8 mouse cellular contexts compared by ENCODE assay signal in the genomic region with DNA sequence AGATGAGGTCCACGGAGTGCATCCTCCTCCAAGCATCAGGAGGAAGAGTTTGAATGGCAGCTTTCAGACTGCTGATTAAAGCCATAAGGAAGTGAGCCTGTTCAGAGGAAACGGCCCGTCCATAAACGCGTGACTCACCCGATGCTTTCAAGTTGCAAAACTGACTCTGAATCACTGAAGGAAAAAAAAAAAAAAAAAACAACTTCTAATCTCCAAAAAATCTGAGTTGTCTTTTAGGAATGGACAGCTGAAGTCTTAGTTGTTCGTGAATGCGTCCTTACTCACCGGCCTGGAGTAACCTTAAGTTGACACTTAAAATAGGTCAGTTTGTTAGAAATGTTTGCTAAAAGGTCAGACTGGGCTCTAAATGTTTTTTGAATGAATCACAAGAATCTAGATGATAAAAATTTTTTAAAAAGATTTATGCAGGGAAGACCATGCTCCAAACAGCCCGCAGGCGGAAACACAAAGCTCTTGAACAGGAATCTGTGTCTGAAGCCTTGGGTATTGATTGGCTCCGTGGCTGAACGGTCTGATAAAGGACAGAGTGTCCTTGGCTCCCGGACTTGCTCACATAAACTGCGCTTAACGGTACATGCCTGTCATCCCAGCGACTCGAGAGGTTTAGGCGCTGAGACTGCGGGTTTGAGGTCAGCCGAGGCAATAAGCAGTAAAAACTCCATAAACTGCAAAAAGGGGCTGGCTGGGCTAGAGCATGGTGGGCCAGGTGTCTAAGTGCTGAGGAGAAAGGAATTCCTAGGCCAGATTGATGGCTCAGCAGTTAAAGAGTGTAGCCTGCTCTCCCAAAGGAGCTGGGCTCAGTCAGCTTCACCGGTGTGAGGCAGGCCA. TPM values are rescaled to one million over a fixed set of nuclear protein-coding genes. Genes with fewer than 3 reads are reported as not detected.
DNase-seq lines count a peak whose midpoint lies in the region; ATAC-seq and TF ChIP-seq lines count a peak whose summit lies in the region.

No protein-coding gene starts in this region.

- peak; percentile 64 for TF ChIP-seq EP300 in CH12.LX (IDR thresholded peaks at IDR 0.05; ENCODE audit: low read length)

- H3K4me1 ChIP-seq in CH12.LX (ENCODE audit: control insufficient read depth in 1 of 2, insufficient read depth in 2 of 2) = peaks cover 3 to 18% of the 10 kb centered on the region in 2 experiments; a peak in 3 of 4 replicates
- peaks cover 36% of the 10 kb centered on the region for H3K4me1 ChIP-seq in embryonic facial prominence, embryonic 15.5 days

- no peaks in the 10 kb centered on the region for H3K79me2 ChIP-seq in CH12.LX (replicated peaks; ENCODE audit: control insufficient read depth, extremely low read depth, insufficient read depth, poor library complexity, severe bottlenecking)
- H3K79me2 ChIP-seq in macrophage (ENCODE audit: inconsistent target) = no peaks in the 10 kb centered on the region

- 0 out of 2 replicates have a peak overlapping the region, but pooled peaks have one; percentile 5 for H3K9ac ChIP-seq in CH12.LX (ENCODE audit: insufficient read depth, low read depth)
- no peak overlapping the region for H3K9ac ChIP-seq in embryonic facial prominence, embryonic 15.5 days

- no peak for TF ChIP-seq POLR2A in CH12.LX (IDR thresholded peaks at IDR 0.05; ENCODE audit: low read depth, low read length)

- peak overlapping the region; percentile 75 for H3K4me2 ChIP-seq in CH12.LX (ENCODE audit: insufficient read depth, low read depth, poor library complexity, severe bottlenecking)
- H3K4me2 ChIP-seq in embryonic facial prominence, embryonic 15.5 days (replicated peaks) = 0 out of 2 replicates have a peak overlapping the region, but pooled peaks have one; percentile 6

- WGBS in embryonic facial prominence, embryonic 15.5 days = 34% methylated on average over 22 of the region's 22 CpGs
- WGBS in macrophage (ENCODE audit: missing documents) = 25% methylated on average over 22 of the region's 22 CpGs

- DNase-seq in 3134 (ENCODE audit: extremely low read depth, insufficient read length, low spot score) = peak; percentile 65
- peak; percentile 68 for DNase-seq in CH12.LX (ENCODE audit: extremely low read depth)
- DNase-seq in kidney, adult 9 months = peak; percentile 61
- DNase-seq in thymus, postnatal 0 days (ENCODE audit: low spot score) = no peak
- no peak for DNase-seq in thymus, postnatal 14 days
- DNase-seq in right cerebral cortex, postnatal 10 days (ENCODE audit: low spot score in 2 of 2) = no peak

- H3K9me3 ChIP-seq in CH12.LX (replicated peaks; ENCODE audit: low read length) = no peaks in the 10 kb centered on the region
- no peaks in the 10 kb centered on the region for H3K9me3 ChIP-seq in embryonic facial prominence, embryonic 15.5 days (replicated peaks)

- TF ChIP-seq CTCF in CH12.LX (conservative IDR thresholded peaks at IDR 0.05 in 1 of 2, IDR thresholded peaks at IDR 0.05 in 1 of 2; ENCODE audit: low read depth in 2 of 2, low read length in 2 of 2) = no peak

- TF ChIP-seq RAD21 in CH12.LX (IDR thresholded peaks at IDR 0.05; ENCODE audit: low read depth, low read length) = no peak

- no peaks in the 10 kb centered on the region for H3K27me3 ChIP-seq in CH12.LX (replicated peaks)
- no peaks in the 10 kb centered on the region for H3K27me3 ChIP-seq in embryonic facial prominence, embryonic 15.5 days

- H3K36me3 ChIP-seq in CH12.LX (replicated peaks in 1 of 2; ENCODE audit: control insufficient read depth in 1 of 2, insufficient read depth in 1 of 2, low read length in 1 of 2) = no peaks in the 10 kb centered on the region
- no peaks in the 10 kb centered on the region for H3K36me3 ChIP-seq in embryonic facial prominence, embryonic 15.5 days
- no peaks in the 10 kb centered on the region for H3K36me3 ChIP-seq in macrophage (ENCODE audit: inconsistent target)

- dilution Hi-C loops in CH12.LX (cut with MboI; ENCODE audit: extremely low pct_ligation_motif_present, extremely low pct_unique_long_range_greater_than_20kb, low sequenced_read_pairs) = no loop called here

- no peak overlapping the region for H3K27ac ChIP-seq in CH12.LX (ENCODE audit: insufficient read depth, low read depth)
- H3K27ac ChIP-seq in embryonic facial prominence, embryonic 15.5 days (replicated peaks) = peak overlapping the region; percentile 73
- H3K27ac ChIP-seq in macrophage = peak overlapping the region; percentile 88

- ATAC-seq in embryonic facial prominence, embryonic 15.5 days (ENCODE audit: insufficient number of reproducible peaks, low FRiP score, low TSS enrichment, low read depth) = 0 out of 2 replicates have a peak, but pooled peaks have one; percentile 8

- H3K4me3 ChIP-seq in CH12.LX (replicated peaks in 1 of 3; ENCODE audit: low read depth in 2 of 3, low read length in 2 of 3, poor library complexity in 1 of 3) (no peak overlapping the region), macrophage (ENCODE audit: inconsistent target) (no peak overlapping the region)
- H3K4me3 ChIP-seq in embryonic facial prominence, embryonic 15.5 days (replicated peaks) = no peak overlapping the region

- in situ Hi-C loops in CH12.LX (cut with MboI; ENCODE audit: low pct_ligation_motif_present, low pct_unique_long_range_greater_than_20kb, low sequenced_read_pairs) = no loop called here

TF ChIP-seq in CH12.LX, 34 proteins besides CTCF, POLR2A, EP300 and RAD21:
- no peak for TF ChIP-seq USF1 (IDR thresholded peaks at IDR 0.05; ENCODE audit: low read depth, low read length)
- TF ChIP-seq PAX5 (IDR thresholded peaks at IDR 0.05; ENCODE audit: low read length) = no peak
- TF ChIP-seq BHLHE40 (IDR thresholded peaks at IDR 0.05; ENCODE audit: low read depth, low read length) = peak; percentile 95
- TF ChIP-seq MAFK (IDR thresholded peaks at IDR 0.05; ENCODE audit: insufficient replicate concordance, low read length) = no peak
- TF ChIP-seq USF2 (conservative IDR thresholded peaks at IDR 0.05; ENCODE audit: low read depth, low read length) = no peak
- TF ChIP-seq GABPA (IDR thresholded peaks at IDR 0.05; ENCODE audit: insufficient replicate concordance, low read depth, low read length) = no peak
- TF ChIP-seq SIN3A (IDR thresholded peaks at IDR 0.05; ENCODE audit: low read length) = no peak; the same call in 1 of the 2 replicates
- TF ChIP-seq CHD1 (IDR thresholded peaks at IDR 0.05; ENCODE audit: low read depth, low read length) = no peak
- TF ChIP-seq UBTF (IDR thresholded peaks at IDR 0.05; ENCODE audit: low read depth, low read length) = no peak
- TF ChIP-seq ZKSCAN1 (IDR thresholded peaks at IDR 0.05; ENCODE audit: borderline replicate concordance, low read depth, low read length) = no peak
- TF ChIP-seq ZNF384 (IDR thresholded peaks at IDR 0.05; ENCODE audit: low read depth, low read length) = peak; percentile 90
- no peak for TF ChIP-seq TCF12 (IDR thresholded peaks at IDR 0.05; ENCODE audit: low read depth, low read length)
- TF ChIP-seq ZC3H11A (IDR thresholded peaks at IDR 0.05; ENCODE audit: low read depth, low read length) = no peak
- TF ChIP-seq IRF4 (IDR thresholded peaks at IDR 0.05; ENCODE audit: low read depth, low read length) = peak; percentile 61; the same call in 1 of the 2 replicates
- no peak for TF ChIP-seq NRF1 (IDR thresholded peaks at IDR 0.05; ENCODE audit: low read depth, low read length)
- no peak for TF ChIP-seq MYC (IDR thresholded peaks at IDR 0.05; ENCODE audit: low read depth, low read length)
- no peak for TF ChIP-seq POLR2AphosphoS2 (IDR thresholded peaks at IDR 0.05; ENCODE audit: low read depth, low read length)
- TF ChIP-seq ZMIZ1 (IDR thresholded peaks at IDR 0.05; ENCODE audit: low read depth, low read length) = no peak
- TF ChIP-seq JUND (conservative IDR thresholded peaks at IDR 0.05; ENCODE audit: low read depth, low read length) = peak; percentile 15; the same call in 1 of the 2 replicates
- no peak for TF ChIP-seq MAZ (IDR thresholded peaks at IDR 0.05; ENCODE audit: low read depth, low read length)
- no peak for TF ChIP-seq MEF2A (IDR thresholded peaks at IDR 0.05; ENCODE audit: borderline replicate concordance, low read depth, low read length)
- no peak for TF ChIP-seq NELFE (IDR thresholded peaks at IDR 0.05; ENCODE audit: low read depth, low read length)
- TF ChIP-seq RCOR1 (conservative IDR thresholded peaks at IDR 0.05; ENCODE audit: low read depth, low read length) = no peak
- TF ChIP-seq TBP (conservative IDR thresholded peaks at IDR 0.05; ENCODE audit: low read depth, low read length) = no peak
- no peak for TF ChIP-seq KAT2A (IDR thresholded peaks at IDR 0.05; ENCODE audit: insufficient replicate concordance, low read length)
- no peak for TF ChIP-seq HCFC1 (IDR thresholded peaks at IDR 0.05; ENCODE audit: low read depth, low read length)
- TF ChIP-seq E2F4 (IDR thresholded peaks at IDR 0.05; ENCODE audit: insufficient replicate concordance, low read depth, low read length) = no peak
- no peak for TF ChIP-seq CHD2 (IDR thresholded peaks at IDR 0.05; ENCODE audit: low read length)
- TF ChIP-seq SMC3 (IDR thresholded peaks at IDR 0.05; ENCODE audit: low read depth, low read length) = no peak
- TF ChIP-seq ETS1 (conservative IDR thresholded peaks at IDR 0.05; ENCODE audit: low read depth, low read length) = peak; percentile 46
- TF ChIP-seq JUN (IDR thresholded peaks at IDR 0.05; ENCODE audit: insufficient read depth, low read depth, low read length) = no peak
- no peak for TF ChIP-seq MAX (IDR thresholded peaks at IDR 0.05; ENCODE audit: low read length)

RNA-seq across cellular contexts. Expression of a gene that starts 53.9 kb away (rescaled TPM):
- total RNA-seq in CH12.LX (2012; rRNA removed) = 0.08 TPM in 2 replicates
- total RNA-seq in CH12.LX (2014; rRNA removed) = 0.28 and 0.35 TPM in 2 replicates
- 0.11 and 0.14 TPM in 2 replicates for polyA plus RNA-seq in CH12.LX (2012; ENCODE audit: insufficient read length, low read depth)
- 32.1 and 32.8 TPM in 2 replicates for polyA plus RNA-seq in embryonic facial prominence, embryonic 15.5 days (2015; fragmentation: Nextera tagmentation; extraction: Ambion mirVana)
- 1,000 to 10,000 TPM in 2 of 26 experiments, 100 to 1,000 TPM in 6, 10 to 100 TPM in 9, 1 to 10 TPM in 9; 5.3 to 1,131 (median 35.7) TPM for total RNA-seq in macrophage (2018; cell fraction: chromatin; rRNA removed)
- total RNA-seq in macrophage (2018; cell fraction: cytosol; rRNA removed) = 100 to 1,000 TPM in 6 of 26 experiments, 10 to 100 TPM in 8, 1 to 10 TPM in 12; 3.1 to 807 (median 10.7) TPM
- total RNA-seq in macrophage (2018; cell fraction: nucleus; rRNA removed) = 1,000 to 10,000 TPM in 2 of 26 experiments, 100 to 1,000 TPM in 7, 10 to 100 TPM in 11, 1 to 10 TPM in 6; 4.9 to 1,007 (median 57.5) TPM
- 4.5 to 7.1 TPM (median 5.5 TPM) in 3 replicates for polyA plus RNA-seq in macrophage (2018)
- polyA plus RNA-seq in thymus, postnatal 0 days (2015; fragmentation: Nextera tagmentation; extraction: Ambion mirVana) = 15.7 and 16.7 TPM in 2 replicates

Comparison
In these comparisons a context has a peak if more than half of its experiments do, and no peak if none do; other contexts are left out.
1. DNase-seq: peak in 3134 (single experiment), CH12.LX (single experiment) and kidney, adult 9 months (single experiment); none in thymus, postnatal 0 days (single experiment), thymus, postnatal 14 days (single experiment) and right cerebral cortex, postnatal 10 days (0 of 2).